Mouse (Mus musculus): ENCODE data around the gene Gabrg3. TPM values are rescaled to one million over a fixed set of nuclear protein-coding genes. Genes with fewer than 3 reads are reported as not detected.

Gene Gabrg3
- total and polyA plus RNA-seq, 3 experiments, result under 0.01 TPM; not detected in 2

- no peaks in the 10 kb centered on the region for H3K27me3 ChIP-seq (ENCODE audit: control insufficient read depth, insufficient read depth, low read length)
- no peak overlapping the region for H3K9ac ChIP-seq (ENCODE audit: low read depth, low read length)
- no peak overlapping the region for H3K4me3 ChIP-seq
- no peaks in the 10 kb centered on the region for H3K79me2 ChIP-seq (replicated peaks; ENCODE audit: control insufficient read depth, insufficient read depth, low read length)
- H3K4me1 ChIP-seq (ENCODE audit: control insufficient read depth, insufficient read depth, low read length), result no peaks in the 10 kb centered on the region
- H3K36me3 ChIP-seq (ENCODE audit: control insufficient read depth, insufficient read depth, low read length), result no peaks in the 10 kb centered on the region
- TF ChIP-seq EP300 (IDR thresholded peaks at IDR 0.05; ENCODE audit: insufficient read depth, low read depth, low read length) (no peak), POLR2A (IDR thresholded peaks at IDR 0.05; ENCODE audit: insufficient read depth, low read depth, low read length) (no peak), CTCF (IDR thresholded peaks at IDR 0.05) (no peak)
- no peak overlapping the region for H3K27ac ChIP-seq
- intact Hi-C loops (cut with DNase I), result no loop called here
- WGBS, result 73% methylated on average over 4 of the region's 4 CpGs
- DNase-seq, result no peak
These were observed 56.7 kb downstream of the Gabrg3 start for GRCm38 (mm10) chr7:57330240-57330639.

GRCm38 (mm10) chr7:57324473-57324872 lies 62.5 kb downstream of the Gabrg3 start:
- 70% methylated on average over 3 of the region's 3 CpGs for WGBS
- H3K4me3 ChIP-seq, result no peak overlapping the region
- intact Hi-C loops (cut with DNase I), result no loop called here
- no peaks in the 10 kb centered on the region for H3K27me3 ChIP-seq (ENCODE audit: control insufficient read depth, insufficient read depth, low read length)
- H3K9ac ChIP-seq (ENCODE audit: low read depth, low read length), result no peak overlapping the region
- no peaks in the 10 kb centered on the region for H3K79me2 ChIP-seq (replicated peaks; ENCODE audit: control insufficient read depth, insufficient read depth, low read length)
- H3K36me3 ChIP-seq (ENCODE audit: control insufficient read depth, insufficient read depth, low read length), result no peaks in the 10 kb centered on the region
- H3K27ac ChIP-seq, result no peak overlapping the region
- H3K4me1 ChIP-seq (ENCODE audit: control insufficient read depth, insufficient read depth, low read length), result no peaks in the 10 kb centered on the region; the same call in 1 of the 2 replicates
- TF ChIP-seq CTCF (IDR thresholded peaks at IDR 0.05) (no peak), EP300 (IDR thresholded peaks at IDR 0.05; ENCODE audit: insufficient read depth, low read depth, low read length) (no peak), POLR2A (IDR thresholded peaks at IDR 0.05; ENCODE audit: insufficient read depth, low read depth, low read length) (no peak)
- no peak for DNase-seq

DNA sequence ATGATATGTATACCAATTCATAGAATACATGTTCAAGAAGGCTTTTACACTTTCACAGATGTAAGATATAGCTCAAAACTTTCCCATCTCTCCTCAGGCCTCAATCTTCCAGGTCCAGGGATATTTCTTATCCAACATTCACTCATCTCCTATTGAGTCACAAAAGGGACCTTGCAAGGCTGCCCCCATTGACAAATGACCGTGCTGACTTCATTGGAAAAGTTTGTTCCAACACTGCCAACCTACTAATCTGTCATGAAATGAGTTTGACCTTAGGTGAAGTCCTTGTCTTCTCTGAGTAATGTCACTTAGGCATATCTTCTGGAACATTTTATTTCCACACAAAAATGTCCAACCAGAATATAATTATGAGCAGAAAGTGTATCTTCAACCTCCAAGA lies 64.9 kb downstream of the Gabrg3 start:
- intact Hi-C loops (cut with DNase I), result loop anchor here (2.0 kb wide), 1 partner anchor 21 kb away; no protein-coding TSS in a partner anchor
- Histone ChIP-seq H3K27ac (no peak overlapping the region), H3K4me1 (ENCODE audit: control insufficient read depth, insufficient read depth, low read length) (no peaks in the 10 kb centered on the region; the same call in 1 of the 2 replicates), H3K4me3 (no peak overlapping the region), H3K79me2 (replicated peaks; ENCODE audit: control insufficient read depth, insufficient read depth, low read length) (no peaks in the 10 kb centered on the region), H3K27me3 (ENCODE audit: control insufficient read depth, insufficient read depth, low read length) (no peaks in the 10 kb centered on the region), H3K9ac (ENCODE audit: low read depth, low read length) (no peak overlapping the region), H3K36me3 (ENCODE audit: control insufficient read depth, insufficient read depth, low read length) (no peaks in the 10 kb centered on the region)
- 26% methylated on average over 1 of the region's 1 CpGs for WGBS
- TF ChIP-seq EP300 (IDR thresholded peaks at IDR 0.05; ENCODE audit: insufficient read depth, low read depth, low read length), result no peak
- TF ChIP-seq POLR2A (IDR thresholded peaks at IDR 0.05; ENCODE audit: insufficient read depth, low read depth, low read length), result no peak
- no peak for TF ChIP-seq CTCF (IDR thresholded peaks at IDR 0.05)
- no peak for DNase-seq

- H3K9ac ChIP-seq (ENCODE audit: low read depth, low read length), result no peak overlapping the region
- H3K27ac ChIP-seq, result no peak overlapping the region
- H3K27me3 ChIP-seq (ENCODE audit: control insufficient read depth, insufficient read depth, low read length), result no peaks in the 10 kb centered on the region
- no peaks in the 10 kb centered on the region for H3K36me3 ChIP-seq (ENCODE audit: control insufficient read depth, insufficient read depth, low read length)
- no peak overlapping the region for H3K4me3 ChIP-seq
- H3K79me2 ChIP-seq (replicated peaks; ENCODE audit: control insufficient read depth, insufficient read depth, low read length), result no peaks in the 10 kb centered on the region
- DNase-seq, result no peak
- no peaks in the 10 kb centered on the region; the same call in 1 of the 2 replicates for H3K4me1 ChIP-seq (ENCODE audit: control insufficient read depth, insufficient read depth, low read length)
- intact Hi-C loops (cut with DNase I), result no loop called here
- 66% methylated on average over 1 of the region's 1 CpGs for WGBS
- TF ChIP-seq CTCF (IDR thresholded peaks at IDR 0.05) (no peak), POLR2A (IDR thresholded peaks at IDR 0.05; ENCODE audit: insufficient read depth, low read depth, low read length) (no peak), EP300 (IDR thresholded peaks at IDR 0.05; ENCODE audit: insufficient read depth, low read depth, low read length) (no peak)
These were observed 72.0 kb downstream of the Gabrg3 start for GRCm38 (mm10) chr7:57314971-57315370.

- Histone ChIP-seq H3K4me1 (ENCODE audit: control insufficient read depth, insufficient read depth, low read length) (no peaks in the 10 kb centered on the region), H3K27me3 (ENCODE audit: control insufficient read depth, insufficient read depth, low read length) (no peaks in the 10 kb centered on the region), H3K79me2 (replicated peaks; ENCODE audit: control insufficient read depth, insufficient read depth, low read length) (no peaks in the 10 kb centered on the region), H3K27ac (peak overlapping the region; percentile 81), H3K36me3 (ENCODE audit: control insufficient read depth, insufficient read depth, low read length) (no peaks in the 10 kb centered on the region), H3K9ac (ENCODE audit: low read depth, low read length) (no peak overlapping the region), H3K4me3 (no peak overlapping the region)
- TF ChIP-seq CTCF (IDR thresholded peaks at IDR 0.05) (no peak), EP300 (IDR thresholded peaks at IDR 0.05; ENCODE audit: insufficient read depth, low read depth, low read length) (no peak), POLR2A (IDR thresholded peaks at IDR 0.05; ENCODE audit: insufficient read depth, low read depth, low read length) (no peak; the same call in 1 of the 2 replicates)
- DNase-seq, result no peak
- whole genome bisulfite sequencing, result 56% methylated on average over 2 of the region's 2 CpGs
- intact Hi-C loops (cut with DNase I), result no loop called here
These were observed 75.0 kb downstream of the Gabrg3 start for GRCm38 (mm10) chr7:57312018-57312417.

DNA sequence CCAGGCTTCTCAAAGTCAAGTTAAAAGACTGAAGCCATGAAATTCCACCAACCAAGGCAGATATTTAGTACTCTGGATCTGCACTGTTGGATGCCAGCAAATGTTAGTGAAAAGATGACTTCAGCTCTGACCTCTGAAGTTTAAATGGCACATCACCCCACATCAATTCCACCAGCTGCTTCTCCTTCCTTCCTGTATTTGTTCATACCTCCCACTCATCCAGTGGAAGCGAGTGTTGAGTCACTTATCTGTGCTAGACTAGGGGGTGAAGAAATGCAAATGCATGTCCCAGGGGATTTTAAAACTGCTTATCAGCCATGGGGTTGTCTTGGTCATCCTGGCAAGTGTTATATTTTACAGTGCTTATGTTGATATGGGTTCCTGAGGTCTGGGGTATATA lies 79.7 kb downstream of the Gabrg3 start:
- no peaks in the 10 kb centered on the region for H3K4me1 ChIP-seq (ENCODE audit: control insufficient read depth, insufficient read depth, low read length)
- no peaks in the 10 kb centered on the region for H3K79me2 ChIP-seq (replicated peaks; ENCODE audit: control insufficient read depth, insufficient read depth, low read length)
- H3K9ac ChIP-seq (ENCODE audit: low read depth, low read length), result no peak overlapping the region
- H3K27me3 ChIP-seq (ENCODE audit: control insufficient read depth, insufficient read depth, low read length), result no peaks in the 10 kb centered on the region
- no peaks in the 10 kb centered on the region for H3K36me3 ChIP-seq (ENCODE audit: control insufficient read depth, insufficient read depth, low read length)
- H3K4me3 ChIP-seq, result no peak overlapping the region
- H3K27ac ChIP-seq, result no peak overlapping the region
- 42% methylated on average over 1 of the region's 1 CpGs for WGBS
- TF ChIP-seq EP300 (IDR thresholded peaks at IDR 0.05; ENCODE audit: insufficient read depth, low read depth, low read length), result no peak
- TF ChIP-seq POLR2A (IDR thresholded peaks at IDR 0.05; ENCODE audit: insufficient read depth, low read depth, low read length), result no peak
- TF ChIP-seq CTCF (IDR thresholded peaks at IDR 0.05), result no peak
- DNase-seq, result no peak
- intact Hi-C loops (cut with DNase I), result no loop called here
